Mouse (Mus musculus) testis, postnatal 10 days (tissue): ENCODE results near the gene Zfp652.

Experiments
- DNase-seq: peaks from one replicate; pipeline ENCODE4 v3.0.0; 2021; ENCODE audit warnings: low spot score

Gene Zfp652

DNA sequence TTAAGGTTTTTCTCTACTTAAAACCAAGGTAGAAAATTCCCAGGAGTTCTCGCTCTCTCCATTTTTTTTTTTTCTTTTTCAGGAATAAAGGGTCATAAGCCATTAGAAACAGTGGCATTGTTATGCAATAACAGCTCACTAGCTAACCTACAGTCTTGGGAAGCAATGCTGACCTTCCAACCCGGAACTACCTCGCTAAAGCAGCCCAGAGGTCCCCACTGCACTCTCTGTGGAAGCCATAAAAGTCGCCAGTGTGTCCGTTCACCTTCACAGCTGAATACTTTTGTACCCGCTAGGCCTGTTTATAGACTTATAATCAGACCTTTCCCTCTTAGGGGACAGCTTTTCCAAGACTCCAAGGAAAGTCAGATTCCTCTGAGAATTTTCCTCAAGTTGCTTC lies 55.8 kb downstream of the Zfp652 start:
- no peak for DNase-seq

DNA sequence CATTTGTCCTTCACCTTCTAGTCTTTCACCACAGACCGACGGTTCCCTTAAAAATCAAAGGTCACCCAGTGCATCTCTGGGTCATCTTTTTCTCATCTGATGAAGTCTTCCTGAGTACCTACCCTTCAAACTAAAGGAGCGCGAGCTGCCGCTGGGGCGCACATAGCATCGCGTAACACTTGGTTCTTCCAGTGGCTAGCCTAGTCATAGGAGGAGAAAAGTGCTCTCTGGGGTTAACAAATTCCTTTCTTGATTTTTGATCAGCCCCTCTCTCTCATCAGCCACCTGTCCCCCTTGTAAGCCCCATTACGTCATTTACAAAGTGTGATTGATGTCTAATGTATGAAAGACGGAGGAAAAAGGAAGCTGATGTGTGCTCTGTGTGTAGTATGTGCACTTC lies 56.7 kb downstream of the Zfp652 start:
- no peak for DNase-seq

- DNase-seq: peak; percentile 73
Measured at GRCm38 (mm10) chr11:95770720-95771364, 58.4 kb downstream of the Zfp652 start.

- DNase-seq: no peak
Measured at GRCm38 (mm10) chr11:95771665-95772064, 59.2 kb downstream of the Zfp652 start.

GRCm38 (mm10) chr11:95773264-95773663 lies 60.8 kb downstream of the Zfp652 start:
- DNase-seq: no peak

DNA sequence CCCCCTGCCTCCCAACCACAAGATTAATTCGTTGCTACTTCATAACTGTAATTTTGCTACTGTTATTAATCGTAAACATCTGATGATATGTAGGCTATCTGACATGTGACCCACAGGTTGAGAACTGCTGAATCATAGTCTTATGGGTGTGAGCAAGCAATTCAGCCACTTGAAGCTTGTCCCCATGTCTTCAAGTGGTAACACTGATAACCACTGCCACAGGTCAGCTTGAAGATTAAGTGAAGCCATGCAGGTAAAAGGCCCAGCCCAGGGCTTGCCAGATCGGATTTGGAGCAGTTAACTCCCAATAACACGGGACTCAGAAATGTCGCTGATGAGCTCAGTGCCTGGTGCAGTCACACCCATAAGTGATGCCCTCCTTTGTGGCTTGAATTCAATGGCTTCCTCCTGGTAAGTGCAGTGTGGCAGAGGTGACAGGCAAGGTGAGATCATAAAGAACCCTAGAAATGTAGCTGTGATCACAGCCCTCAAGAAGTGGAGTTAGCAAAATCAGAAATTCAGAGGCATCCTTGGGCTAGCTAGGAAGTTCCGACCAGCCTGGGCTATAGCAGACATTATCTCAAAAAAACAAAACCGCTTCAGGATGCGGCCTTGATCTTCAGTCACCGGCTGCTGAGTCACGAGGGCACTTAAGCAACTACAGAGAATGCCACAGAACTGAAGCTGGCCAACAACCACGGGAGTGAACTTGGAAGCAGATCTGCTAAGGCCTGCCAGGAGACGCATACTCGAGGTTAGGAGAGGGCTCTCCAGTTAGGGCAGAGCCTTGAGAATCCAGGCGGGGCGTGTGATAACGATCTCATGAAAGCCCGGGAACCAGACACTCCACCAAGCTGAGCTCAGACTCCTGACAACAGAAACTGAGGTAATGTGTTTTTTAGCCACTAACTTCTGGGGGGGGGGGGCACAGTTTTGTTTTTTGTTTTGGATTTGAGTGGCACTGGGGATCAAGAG lies 65.1 kb downstream of the Zfp652 start:
- DNase-seq: peak; percentile 64

DNA sequence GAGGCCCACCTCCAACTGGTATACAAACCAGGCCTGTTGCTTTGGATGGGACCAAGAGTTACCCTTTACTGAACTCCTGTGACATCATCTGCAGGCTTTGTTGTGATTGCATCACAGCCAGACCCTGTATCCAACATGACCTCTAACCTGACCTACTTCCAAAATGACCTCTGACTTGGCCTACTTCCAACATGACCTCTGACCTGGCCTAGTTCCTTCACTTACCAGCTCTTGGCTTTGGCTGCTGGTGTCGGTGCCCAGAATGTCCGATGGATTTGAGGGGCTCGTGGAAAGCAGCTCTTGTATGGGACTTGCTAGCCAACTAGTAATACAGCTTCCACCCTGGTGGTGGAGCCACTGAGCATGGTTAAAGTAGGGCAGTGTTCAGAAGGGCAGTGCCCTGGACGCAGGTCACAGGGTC lies 66.4 kb downstream of the Zfp652 start:
- DNase-seq: peak; percentile 68

GRCm38 (mm10) chr11:95779366-95779765 lies 66.9 kb downstream of the Zfp652 start:
- no peak for DNase-seq

DNA sequence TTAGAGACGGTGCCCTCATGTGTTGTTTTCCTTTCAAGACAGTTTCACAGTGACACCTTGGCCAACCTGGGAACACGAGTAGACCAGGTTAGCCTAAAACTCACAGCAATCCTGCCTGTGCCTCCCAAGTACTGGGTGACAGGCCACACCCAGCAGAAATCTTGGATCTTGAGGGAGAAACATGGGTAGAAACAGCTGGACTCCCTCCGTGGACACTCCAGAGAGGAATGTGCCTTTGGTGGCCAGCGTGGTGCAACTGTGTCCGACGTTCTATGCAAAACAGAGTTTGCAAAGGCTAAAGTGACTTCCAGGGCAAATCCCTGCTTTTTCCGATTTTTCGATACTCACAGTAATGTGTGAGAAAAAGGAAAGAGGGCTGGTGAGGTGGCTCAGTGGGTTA lies 68.0 kb downstream of the Zfp652 start:
- no peak for DNase-seq

GRCm38 (mm10) chr11:95781557-95781956 lies 69.1 kb downstream of the Zfp652 start:
- DNase-seq: no peak

- DNase-seq: no peak
Measured at GRCm38 (mm10) chr11:95783457-95783856, 71.0 kb downstream of the Zfp652 start.

DNA sequence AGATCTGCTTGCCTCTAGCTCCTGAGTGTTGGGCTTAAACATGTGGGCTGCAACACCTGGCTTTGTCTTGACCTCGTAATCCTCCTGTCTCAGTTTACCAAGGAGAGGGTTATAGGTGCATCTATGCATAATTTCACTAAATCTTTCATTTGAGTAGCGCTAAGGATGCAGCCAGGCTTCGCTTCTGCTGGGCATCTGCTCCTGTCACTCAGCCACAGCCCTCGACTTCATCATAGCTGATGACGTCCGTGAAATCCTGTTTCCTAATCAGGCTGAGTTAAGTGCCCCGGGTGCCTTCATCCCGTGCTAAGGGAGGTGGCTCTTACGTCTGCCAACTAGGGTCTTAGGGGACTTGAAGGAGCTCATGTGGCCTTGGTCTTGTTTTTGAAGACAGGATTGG lies 71.5 kb downstream of the Zfp652 start:
- no peak for DNase-seq

- peak; percentile 67 for DNase-seq
Measured at GRCm38 (mm10) chr11:95785675-95786074, 73.2 kb downstream of the Zfp652 start.

DNA sequence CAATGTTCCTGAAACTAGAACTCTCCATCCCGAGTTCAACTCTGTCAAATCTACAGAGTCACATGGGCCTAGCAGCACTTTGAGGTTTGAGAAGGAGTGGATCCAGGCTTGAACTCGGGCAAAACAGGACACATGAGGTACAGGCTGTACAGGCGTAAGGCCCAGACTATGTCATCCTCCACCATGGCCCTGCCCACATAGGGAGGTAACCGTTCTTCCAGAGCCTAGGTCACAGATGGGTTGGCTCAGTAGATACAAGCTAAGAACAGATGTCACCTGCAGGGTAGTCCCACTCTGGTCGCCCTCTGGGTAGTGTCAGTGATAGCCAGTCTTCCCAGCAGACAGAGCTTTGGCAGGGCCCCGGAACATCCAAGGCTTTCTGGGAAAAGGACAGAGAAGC lies 74.0 kb downstream of the Zfp652 start:
- no peak for DNase-seq

- no peak for DNase-seq
Measured at GRCm38 (mm10) chr11:95789451-95789891, 77.0 kb downstream of the Zfp652 start.

- DNase-seq: no peak
Measured at GRCm38 (mm10) chr11:95791787-95792186, 79.3 kb downstream of the Zfp652 start.

DNA sequence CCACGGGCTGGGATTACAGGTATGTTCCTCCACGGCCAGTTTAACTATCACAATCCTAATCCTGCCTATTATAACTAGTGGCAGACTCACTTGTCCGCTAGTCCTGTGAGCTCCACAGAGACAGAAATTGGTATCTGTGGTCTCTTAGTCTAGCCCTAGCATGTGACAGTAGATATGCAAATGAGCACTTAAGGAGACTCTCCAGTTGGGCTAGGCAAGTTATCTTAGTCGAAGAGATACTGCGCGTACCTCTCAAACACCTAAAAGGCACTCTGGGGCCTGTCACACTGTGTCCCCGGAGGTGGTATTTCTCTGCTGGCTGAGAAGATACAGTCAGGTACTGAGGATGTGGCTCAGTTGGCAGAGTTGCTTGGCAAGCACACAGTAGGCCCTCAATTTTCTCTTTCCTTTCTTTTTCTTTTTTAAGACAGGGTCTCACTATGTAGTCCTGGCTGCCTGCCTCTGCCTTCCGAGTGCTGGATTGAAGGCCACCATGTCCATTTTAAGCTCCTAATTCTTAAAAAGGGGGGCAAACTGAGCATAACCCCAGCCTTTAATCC lies 80.6 kb downstream of the Zfp652 start:
- DNase-seq: no peak

DNA sequence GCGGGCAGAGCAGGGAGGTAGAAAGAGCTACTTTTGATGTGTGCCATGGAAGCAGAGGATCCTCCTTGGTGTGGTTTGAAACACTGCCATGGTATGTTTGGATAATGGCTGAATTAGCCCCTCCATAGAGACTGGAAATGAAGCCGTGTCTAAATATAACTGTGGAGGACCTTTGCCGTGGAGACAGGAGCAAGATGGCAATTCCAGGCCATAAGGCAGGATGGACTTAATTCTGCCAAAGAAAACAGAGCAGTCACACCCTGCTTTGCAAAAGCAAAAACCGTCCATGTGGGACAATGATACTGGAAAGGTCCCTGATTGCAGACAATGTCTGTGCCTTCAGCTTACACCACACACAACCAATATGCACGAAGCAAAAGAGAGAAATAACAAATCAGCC lies 81.7 kb downstream of the Zfp652 start:
- no peak for DNase-seq

GRCm38 (mm10) chr11:95795582-95795981 lies 83.1 kb downstream of the Zfp652 start:
- DNase-seq: no peak

- DNase-seq: no peak
Measured at GRCm38 (mm10) chr11:95805010-95805409, 92.5 kb downstream of the Zfp652 start.

GRCm38 (mm10) chr11:95805527-95805926 lies 93.1 kb downstream of the Zfp652 start:
- DNase-seq: no peak

GRCm38 (mm10) chr11:95807884-95808283 lies 95.4 kb downstream of the Zfp652 start:
- DNase-seq: no peak

GRCm38 (mm10) chr11:95808448-95809011 lies 96.1 kb downstream of the Zfp652 start:
- no peak for DNase-seq
